Mouse (Mus musculus) cortical plate, adult 2 months (tissue): ENCODE measurements at regions not wholly inside any gene's neighbourhood (a gene's known extent, or its start where the extent isn't known, plus 50 kb on each side); places are given as distances from the start of the nearest gene placed in this dataset.

Source experiments
- CTCF ChIP-seq: fragments of 200-500 bp; IDR thresholded peaks from 2 replicates; pipeline ENCODE4 v1.5.1; 2011; ENCODE audit warnings: mild to moderate bottlenecking, control low read depth, low read length; ENCODE audit not compliant: insufficient read depth; ENCODE audit errors: extremely low read depth
- POLR2A ChIP-seq: fragments of 200-500 bp; IDR thresholded peaks from 2 replicates; pipeline ENCODE4 v1.6.1; 2011; ENCODE audit warnings: mild to moderate bottlenecking, low read length, control low read depth; ENCODE audit not compliant: insufficient read depth; ENCODE audit errors: extremely low read depth

GRCm38 (mm10) chr12:33541566-33541965, 112.1 kb downstream of the Twistnb start:
- TF ChIP-seq CTCF (no peak), POLR2A (no peak)
